Mouse (Mus musculus) heart, postnatal 4 days (tissue): ENCODE results near the gene Sema4d. TPM values are rescaled to one million over a fixed set of nuclear protein-coding genes. Genes with fewer than 3 reads are reported as not detected.
"Not testable (repeated sequence)": the region's sequence is repeated elsewhere in the genome, so short reads cannot be mapped to it uniquely, and the experiment has no call there.

Experiments
- DNase-seq: peaks from one replicate; pipeline ENCODE4 v3.0.0; 2021
- total RNA-seq, 2 experiments: library from RNA; stranded (reverse); gene quantifications; 2 replicates each; pipeline ENCODE4 v1.2.3; 2021

The Sema4d gene
- total RNA-seq, 2 experiments from 2014 or later: 54.7 to 61.4 TPM

DNA sequence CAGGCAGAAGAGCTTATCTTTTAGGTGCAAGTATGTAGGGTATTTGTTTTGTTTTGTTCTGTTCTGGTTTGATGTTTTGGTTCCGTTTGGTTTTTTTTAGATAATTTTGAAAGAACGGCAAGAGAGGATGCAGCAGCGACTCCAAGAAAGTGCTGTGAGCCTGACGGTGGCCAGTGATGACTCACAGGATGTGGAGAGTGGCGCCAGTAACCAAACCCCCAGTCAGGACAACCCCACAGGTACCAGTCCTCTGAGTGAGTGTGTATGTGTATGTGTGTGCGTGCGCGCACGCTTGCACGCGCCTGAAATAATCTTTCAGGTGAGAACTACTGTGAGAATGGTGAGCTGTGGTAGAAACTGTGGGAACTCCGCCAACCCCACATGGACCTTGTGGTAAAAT is 116.5 kb downstream of the Sema4d start:
- no peak for DNase-seq

DNA sequence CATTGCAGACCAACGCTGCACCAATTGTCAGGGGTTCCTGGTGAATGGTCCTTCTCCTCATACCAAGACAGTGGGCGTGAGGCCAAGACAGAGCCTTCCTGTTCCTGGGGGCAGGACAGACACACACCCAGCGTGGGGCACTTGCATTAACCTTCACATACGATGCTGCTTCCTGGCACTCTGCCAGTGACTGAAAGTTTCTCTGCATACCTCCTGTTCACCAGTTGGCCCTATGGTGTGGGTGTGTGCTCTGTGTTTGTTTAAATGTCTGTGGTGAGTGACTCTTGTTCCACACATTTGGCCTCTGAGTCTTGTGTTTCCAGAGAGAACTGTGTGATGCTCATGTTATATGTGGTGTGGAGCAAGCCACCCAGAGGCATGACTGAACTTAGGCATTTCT is 116.9 kb downstream of the Sema4d start:
- DNase-seq: no peak

DNA sequence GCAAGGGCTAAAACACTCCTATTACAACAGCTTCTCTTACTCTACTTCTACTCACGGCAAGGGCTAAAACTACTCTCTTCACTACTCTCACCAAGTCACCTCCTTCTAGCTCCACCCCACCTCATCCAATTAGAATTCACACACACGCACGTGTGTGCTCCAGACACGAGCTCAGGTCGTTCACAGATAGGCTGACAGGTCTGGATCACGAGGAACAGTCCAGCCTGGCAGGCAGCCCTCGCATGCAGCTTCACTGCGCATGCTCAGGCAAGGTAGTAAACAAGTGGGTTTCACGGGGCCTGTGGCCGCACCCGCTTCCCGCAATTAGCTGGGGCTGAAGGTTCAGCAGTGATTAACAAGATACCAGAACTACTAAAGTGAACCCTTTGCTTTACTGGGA is 125.4 kb downstream of the Sema4d start:
- not testable (repeated sequence) for DNase-seq

DNA sequence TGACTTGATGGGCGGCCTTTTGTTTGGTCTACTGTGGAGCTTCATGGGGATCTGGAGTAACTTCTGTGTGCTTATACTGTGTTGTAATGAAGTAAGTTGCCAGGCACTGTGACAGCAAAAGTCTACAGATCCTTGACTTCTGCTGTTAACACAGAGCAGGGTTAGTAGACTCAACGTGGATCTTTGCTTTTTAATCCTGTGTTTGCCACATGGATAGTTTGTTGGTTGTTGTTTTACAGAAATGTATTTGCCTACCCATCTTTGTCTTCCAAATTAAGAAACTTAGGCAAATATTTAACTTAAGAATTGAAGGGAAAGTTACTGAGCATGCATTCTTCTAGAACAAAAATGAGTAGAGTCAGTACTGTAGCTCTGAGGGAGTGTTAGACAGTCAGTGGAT is 130.0 kb downstream of the Sema4d start:
- DNase-seq: no peak

DNA sequence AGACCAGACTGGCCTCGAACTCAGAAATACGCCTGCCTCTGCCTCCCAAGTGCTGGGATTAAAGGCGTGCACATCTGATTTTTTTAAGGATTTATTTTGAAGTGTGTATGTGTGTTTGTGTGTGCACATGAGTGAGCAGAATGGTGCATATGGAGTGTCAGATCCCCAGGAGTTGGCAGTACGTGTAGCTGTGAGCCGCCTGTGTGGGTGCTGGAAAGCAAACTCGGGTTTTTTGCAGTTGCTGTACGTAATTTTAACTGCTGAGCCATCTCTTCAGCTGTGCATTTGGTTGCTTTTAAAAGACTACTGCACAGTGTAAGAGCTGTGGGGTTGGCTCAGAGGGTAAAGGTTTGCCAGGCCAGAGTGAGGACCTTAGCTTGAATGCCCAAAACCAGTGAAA is 134.0 kb downstream of the Sema4d start:
- DNase-seq: no peak

DNA sequence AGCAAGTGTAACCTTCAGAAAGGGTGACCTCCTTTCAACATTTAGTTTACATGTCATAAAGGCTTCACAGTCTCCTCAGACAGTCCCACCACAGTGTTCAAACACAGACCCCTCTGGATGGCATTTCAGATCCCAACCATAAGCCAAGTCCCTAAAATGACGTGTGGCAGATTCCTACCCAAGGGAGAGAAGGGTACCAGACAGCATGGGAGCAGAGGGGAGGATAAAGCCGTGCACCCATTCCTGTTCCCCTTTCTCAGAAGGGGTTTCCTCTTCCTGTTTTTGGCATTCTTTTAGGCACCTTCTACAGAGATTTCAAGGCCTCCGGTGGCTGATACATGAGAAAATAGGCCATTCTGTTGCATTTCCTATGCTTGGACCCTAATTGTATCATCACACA is 135.5 kb downstream of the Sema4d start:
- DNase-seq: no peak

DNA sequence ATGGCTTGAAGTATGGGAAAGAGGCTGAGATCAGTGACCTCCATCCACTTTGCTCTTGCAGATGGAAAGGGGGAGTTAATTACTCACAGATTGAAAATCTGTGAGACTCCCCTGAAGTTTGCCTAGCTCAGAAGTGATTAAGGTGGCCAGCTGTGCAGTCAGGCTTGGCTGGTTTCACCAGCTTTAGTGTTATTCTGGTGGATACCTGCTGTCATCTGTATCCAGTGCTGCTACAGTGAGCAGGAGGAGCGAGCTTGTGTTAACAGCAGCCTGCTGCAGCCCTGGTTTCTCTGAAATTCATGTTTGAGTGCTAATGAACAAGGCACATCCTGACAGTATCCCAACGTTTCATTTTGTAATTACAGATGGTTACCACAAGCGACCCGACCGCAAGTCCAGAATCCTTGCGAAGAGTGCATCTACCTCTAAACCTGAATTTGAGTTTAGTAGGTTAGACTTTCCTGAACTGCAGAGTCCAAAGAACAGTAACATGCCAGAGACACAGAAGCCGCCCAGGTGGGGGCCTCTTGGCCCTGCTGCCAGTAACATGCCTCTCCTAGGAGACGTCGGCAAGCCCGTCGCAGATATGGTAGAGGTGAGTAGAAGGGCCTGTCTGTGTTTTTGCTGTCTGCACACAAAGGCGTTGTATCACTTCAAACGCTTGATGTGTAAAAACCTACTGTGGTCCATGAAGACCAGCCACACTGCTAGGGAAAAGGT is 136.9 kb downstream of the Sema4d start:
- no peak for DNase-seq

DNA sequence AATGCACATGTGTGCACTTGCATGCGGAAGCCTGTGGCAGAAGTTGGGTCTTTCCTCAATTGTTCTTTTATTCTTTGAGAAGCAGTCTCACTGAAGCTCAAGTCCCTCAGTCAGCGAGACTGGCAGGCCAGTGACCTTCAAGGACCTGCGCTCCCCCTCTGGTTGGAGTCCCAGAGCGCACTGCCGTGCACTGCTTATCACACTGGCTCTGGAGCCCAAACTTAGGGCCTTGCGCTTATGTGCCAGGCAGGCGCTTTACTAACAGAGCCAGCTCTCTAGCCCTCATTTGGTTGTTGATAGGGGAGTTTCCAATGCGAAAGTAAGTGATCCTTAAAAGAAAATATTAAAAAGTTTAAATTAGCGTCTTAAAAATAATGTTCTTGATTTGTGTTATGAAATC is 139.6 kb downstream of the Sema4d start:
- DNase-seq: peak; percentile 52

DNA sequence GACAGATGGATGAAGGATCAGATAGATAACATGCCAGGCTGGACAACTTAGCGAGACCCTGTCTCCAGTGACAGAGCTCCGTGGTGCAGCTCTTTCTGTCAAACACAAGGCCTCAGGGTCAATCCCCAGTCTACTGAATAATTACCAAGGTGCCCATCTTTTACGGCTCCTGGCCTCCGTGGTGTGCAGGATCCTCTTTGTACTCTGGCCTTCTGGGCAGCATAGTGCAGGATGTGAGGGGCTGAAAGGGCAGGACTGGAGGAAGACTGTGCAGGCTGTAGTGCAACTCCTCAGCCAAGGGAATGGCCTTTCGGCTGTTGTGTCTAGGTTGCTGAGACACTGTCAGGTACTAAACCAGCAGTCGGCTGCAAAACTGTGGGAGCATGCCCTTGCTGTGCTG is 140.4 kb downstream of the Sema4d start:
- DNase-seq: no peak

DNA sequence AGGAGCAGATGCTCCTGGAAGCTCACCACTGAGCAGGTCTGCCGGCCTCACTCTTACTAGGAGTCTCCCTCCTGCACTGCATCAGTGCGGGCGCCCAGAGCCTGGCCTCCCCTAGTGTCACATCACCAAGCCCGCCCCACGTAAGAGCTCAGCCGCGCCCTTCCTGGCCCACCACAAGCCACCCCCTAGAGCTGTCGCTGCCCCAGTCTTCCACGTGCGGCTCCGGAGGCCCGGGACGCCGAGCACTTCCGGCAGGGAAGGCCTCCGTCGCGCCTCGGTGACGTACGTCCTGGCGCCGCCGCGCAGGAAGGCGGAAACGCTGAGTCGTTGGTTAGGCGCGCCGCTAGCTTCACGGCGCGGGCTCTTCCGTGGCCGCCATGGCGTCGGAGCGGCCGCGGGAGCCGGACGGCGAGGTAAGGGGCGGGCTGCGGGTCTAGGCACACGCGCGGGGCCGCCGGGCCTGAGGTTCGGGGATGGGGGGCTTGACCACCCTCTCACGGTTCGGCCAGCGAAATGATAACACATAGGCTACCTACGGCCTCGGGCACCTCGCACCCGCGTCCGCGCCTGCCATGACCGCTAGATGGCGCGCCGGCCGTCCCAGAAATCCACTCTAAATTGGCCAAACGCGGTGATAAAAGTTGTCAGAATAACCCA is 142.0 kb downstream of the Sema4d start, which contains the start of gene Secisbp2:
Gene Secisbp2 (plus strand): TSS at position 290 of the 657 bp plus-strand sequence.
- peak; percentile 95 for DNase-seq

DNA sequence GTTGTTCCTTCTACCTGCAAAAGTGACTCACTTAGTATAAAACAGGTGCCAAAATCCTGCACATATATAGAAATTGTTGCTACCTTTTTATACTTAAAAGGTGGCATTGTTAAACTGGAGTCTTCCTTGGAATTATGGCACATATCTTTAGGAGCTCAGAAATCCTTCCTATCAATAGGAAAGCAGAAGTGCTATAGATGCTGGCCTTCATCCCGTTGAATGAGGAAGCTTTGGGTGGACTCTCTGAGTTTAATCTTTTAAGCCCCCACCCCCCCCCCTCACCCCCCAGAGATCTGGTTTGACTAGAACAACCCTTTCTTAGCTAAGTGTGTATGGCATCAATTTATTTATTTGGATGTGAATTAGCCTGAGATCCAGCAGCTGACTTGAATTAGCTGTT is 143.8 kb downstream of the Sema4d start:
- no peak for DNase-seq

DNA sequence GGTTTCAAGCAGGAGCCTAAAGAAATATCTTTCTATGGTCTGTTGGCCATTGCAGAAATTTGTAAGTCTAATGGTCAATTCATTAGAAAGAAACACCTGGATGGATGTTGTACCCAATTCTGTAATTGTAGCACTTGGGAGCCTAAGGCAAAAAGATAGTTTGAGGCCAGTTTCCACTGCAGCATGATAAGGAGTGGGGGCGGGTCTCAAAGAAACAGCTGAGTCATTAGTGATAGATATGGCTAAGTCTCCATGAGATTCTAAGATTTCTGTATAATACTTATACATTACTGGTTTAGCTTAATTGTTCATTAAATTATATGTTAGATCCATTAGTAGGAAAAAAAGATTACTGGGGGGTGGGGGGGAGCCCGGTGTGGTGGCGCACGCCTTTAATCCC is 145.3 kb downstream of the Sema4d start:
- DNase-seq: no peak

DNA sequence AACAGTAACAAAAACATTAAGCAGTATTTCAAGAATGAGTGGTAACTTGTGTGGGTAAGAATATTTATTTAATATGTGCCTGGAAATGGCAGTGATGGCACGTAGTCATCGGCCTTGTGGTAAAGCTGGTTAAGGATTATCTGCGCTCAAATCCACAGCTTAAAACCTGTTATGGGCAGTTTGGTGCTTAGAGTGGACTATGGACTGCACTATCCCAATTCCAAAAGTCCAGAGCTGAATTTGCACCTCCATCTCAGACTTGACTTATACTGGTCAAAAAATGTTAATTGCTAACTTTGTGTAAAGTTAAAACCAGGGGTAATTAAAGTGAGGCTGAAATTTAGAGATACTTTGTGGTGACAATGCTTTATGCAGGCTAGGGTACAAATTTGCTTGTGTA is 145.8 kb downstream of the Sema4d start:
- no peak for DNase-seq

DNA sequence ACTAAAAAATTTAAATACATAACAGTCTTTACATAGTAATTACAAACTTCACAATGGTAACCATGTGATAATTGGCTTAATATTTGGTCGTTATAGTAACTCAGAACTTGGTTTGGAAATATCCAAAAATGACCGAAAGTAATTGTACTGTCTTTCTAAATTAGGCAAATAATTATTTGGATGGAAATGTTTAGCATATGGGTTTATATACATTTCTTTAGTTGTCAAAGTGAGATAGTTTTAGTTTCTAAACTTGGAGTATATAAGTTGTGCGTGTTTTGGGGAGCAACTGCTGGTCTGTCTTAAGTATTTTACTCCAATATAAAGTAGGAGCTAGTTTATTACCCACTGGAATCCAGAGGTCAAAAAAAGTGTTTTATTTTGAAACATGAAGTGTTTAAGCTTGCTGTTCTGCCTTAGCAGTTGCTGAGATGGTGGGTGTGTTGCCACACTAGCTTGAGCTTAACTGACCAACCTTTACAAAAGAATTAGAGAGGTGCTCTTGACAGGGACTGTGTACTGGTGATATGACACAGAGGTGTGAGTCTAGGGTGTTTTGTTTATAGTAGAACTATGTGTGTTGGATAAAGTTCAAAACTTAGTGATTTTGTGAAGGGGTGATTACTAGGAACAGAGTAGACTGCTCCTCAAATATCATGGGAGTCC is 147.1 kb downstream of the Sema4d start:
- DNase-seq: no peak

DNA sequence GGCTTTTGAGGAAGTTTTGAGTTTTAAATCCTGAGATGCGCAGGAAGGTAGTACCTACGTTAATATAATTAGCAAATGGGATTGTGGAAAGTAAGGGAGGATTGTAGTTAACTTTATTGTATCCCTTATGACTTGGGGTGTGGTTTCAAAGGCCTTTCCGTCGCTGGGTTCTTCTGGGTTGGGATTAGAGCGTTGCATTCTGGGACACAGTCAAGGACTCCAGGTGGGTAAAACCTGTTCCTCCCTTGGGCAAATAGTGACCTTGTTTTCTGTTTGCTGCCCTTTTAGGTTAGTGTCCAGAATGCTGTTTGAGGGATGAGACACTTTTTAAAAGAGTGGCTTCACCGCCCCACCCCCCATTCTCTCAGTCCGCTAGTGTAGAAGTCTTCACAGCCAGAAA is 147.7 kb downstream of the Sema4d start:
- DNase-seq: peak; percentile 14

DNA sequence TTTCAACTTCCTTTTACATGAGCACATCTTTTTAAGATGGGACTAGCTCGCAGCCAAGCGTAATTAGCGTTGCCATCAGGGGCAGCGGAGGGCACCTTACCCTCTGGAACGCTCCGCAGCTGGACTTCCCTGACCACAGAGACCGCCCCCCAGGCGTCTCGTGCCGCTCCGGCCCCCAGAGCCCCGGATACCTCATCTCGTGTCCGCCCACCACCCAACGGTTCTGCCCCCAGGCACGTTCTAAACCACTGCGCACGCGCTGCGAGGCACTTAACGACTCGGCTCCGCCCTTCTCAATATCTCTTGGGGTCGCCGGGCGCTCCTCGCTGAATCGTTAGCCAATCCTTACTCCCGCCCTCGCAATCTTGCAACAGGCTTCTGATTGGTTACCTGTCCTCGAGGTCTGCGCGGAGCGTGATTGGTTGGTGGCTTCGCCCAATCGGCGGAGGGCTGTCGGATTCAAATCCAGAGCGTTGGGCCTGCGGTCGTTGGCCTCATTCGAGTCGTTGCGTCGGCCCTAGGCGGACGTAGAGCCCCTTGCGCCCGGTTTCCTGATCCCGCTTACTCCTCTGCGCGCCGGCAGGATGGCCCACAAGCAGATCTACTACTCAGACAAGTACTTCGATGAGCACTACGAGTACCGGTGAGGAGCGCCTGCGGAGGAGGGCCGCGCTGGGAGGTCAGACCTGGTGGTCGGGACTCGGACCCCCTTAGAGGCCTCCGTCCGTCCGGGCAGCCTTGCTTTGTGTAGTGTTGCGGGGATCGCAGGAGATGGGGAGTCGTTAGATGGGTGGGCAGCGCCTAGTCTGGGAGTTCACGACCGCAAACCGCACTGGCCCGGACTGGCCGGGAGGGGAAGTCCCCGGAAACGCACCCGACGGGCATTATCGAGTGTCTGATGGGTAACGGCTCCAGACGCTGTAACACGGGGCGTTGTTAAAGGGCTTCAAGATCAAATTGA is 148.4 kb downstream of the Sema4d start, which contains the start of gene Cks2:
Gene Cks2 (plus strand): TSS at position 404 of the 961 bp plus-strand sequence.
- peak; percentile 98 for DNase-seq

DNA sequence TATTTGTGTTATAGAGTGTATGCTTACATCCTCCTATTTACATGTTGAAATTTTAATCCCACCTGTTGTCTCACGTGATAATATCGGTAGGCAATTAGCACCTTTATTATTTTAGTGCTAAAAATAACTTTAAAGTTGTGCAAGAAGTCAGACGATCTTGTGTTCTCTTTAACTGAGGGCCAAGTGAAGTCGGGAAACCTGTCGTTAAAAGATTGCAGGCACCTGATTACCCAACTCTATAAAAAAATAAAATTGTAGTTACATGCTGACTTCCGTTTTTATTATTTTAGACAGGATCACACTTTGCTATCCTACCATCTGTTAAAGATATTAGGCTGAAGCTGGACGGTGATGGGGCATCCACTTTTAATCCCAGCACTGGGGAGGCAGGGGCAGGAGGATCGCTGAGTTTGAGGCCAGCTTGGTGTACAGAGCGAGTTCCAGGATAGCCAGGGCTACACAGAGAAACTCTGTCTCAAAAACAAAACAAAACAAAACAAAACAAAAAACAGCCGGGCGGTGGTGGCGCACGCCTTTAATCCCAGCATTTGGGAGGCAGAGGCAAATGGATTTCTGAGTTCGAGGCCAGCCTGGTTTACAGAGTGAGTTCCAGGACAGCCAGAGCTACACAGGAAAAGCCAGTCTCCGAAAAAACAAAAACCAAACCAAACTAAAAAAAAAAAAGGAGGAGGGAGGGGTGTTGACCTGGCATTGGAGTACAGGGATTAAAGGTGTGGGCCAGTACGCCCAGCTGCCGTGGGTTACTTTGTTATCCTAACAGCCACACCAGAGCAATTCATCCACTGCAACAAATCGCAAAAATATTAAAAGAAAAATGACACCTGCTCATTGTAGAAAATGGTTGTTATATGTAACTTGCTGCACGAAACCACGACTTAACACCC is 149.4 kb downstream of the Sema4d start:
- DNase-seq: no peak

DNA sequence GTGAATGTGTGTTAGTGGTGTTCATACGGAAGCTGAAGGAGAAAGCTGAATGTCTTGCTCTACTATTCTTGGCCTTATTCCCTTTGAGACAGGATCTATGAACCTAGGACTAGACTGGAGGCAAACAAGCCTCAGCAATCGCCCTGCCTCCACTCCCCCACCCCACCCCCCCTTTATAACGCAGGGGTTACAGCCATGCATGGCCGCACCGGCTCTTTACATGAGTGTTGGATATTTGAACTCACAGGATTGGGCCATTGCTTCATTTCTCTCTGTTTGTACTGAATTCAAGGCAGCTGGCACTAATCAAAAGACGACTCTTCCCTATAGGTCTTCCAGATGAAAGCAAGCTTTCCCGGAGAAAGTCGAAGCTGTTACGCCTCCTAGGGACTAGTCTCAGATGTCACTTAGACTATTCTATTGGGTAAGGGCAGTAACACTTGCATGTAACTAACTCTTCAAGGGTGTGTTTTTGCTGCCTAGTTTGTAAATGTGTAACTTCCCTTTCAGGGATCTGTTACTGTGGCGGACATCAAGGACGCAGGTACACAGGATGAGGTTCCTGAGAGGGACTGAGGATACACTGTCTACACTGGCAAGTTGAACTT is 151.3 kb downstream of the Sema4d start:
- DNase-seq: no peak

DNA sequence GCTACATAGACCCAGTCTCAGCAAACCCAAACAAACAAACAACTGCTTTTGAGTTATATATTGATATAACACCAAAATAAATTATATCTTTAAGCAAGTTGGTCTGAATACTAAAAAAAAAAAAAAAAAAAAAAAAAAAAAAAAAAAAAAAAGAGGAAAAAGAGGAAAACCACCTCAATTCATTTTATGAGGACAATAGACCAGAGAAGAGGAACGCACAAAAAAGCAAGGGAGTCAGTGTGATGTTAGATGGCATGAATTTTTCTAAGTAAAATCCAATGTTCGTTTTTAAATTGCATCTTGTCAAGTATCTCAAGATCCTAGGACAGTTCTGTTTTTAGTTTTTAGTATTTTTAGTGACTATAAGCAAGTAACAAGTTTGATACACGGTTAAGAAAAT is 152.1 kb downstream of the Sema4d start:
- no peak for DNase-seq

DNA sequence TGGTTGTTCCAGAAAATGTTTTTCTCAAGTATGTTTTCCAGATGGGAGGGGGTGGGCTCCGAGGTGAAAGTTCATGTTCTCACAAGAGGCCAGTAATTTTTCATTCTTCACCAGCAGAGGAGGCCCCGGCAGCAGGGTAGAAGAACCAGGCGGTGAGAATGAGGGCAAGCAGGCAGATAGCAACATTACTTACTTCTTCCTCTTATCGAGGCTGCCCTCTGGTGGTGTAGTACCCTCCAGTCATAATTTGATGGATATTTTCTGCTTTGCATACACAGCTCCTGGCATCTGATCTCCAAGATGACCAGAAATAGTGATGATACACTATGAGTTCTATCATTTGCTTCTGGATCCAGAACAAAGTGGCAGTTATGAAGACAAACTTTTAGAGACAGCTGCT is 154.6 kb downstream of the Sema4d start:
- DNase-seq: no peak
